Mouse (Mus musculus) embryonic facial prominence, embryonic 13.5 days (tissue): ENCODE data around the gene D13Ertd608e. TPM values are rescaled to one million over a fixed set of nuclear protein-coding genes. Genes with fewer than 3 reads are reported as not detected.
"Not testable (repeated sequence)": the region's sequence is repeated elsewhere in the genome, so short reads cannot be mapped to it uniquely, and the experiment has no call there.

Source experiments
- ATAC-seq: fragments of 200-750 bp; cut with Nextera tagmentation; 2 replicates; pipeline ENCODE4 v1.8.0; 2017; ENCODE audit warnings: low read depth; ENCODE audit not compliant: insufficient number of reproducible peaks, insufficient read depth, low FRiP score, low TSS enrichment
- H3K27ac ChIP-seq: fragments of 300-500 bp; sonication (generic); 2 replicates; pipeline ENCODE4 v1.5.1; 2015; ENCODE audit warnings: moderate library complexity, mild to moderate bottlenecking, inconsistent platforms
- H3K27me3 ChIP-seq: fragments of 300-500 bp; sonication (generic); 2 replicates; pipeline ENCODE4 v1.6.1; 2015; ENCODE audit warnings: mild to moderate bottlenecking, inconsistent platforms
- H3K36me3 ChIP-seq: fragments of 300-500 bp; sonication (generic); 2 replicates; pipeline ENCODE4 v1.6.1; 2015; ENCODE audit warnings: mild to moderate bottlenecking, inconsistent platforms
- H3K4me1 ChIP-seq: fragments of 300-500 bp; sonication (generic); 2 replicates; pipeline ENCODE4 v1.6.1; 2015; ENCODE audit warnings: inconsistent platforms
- H3K4me2 ChIP-seq: fragments of 300-500 bp; sonication (generic); 2 replicates; pipeline ENCODE4 v1.6.1; 2015; ENCODE audit warnings: moderate library complexity, mild to moderate bottlenecking, inconsistent platforms
- H3K4me3 ChIP-seq: fragments of 300-500 bp; sonication (generic); 2 replicates; pipeline ENCODE4 v1.5.1; 2015; ENCODE audit warnings: mild to moderate bottlenecking, inconsistent platforms
- H3K9ac ChIP-seq: fragments of 300-500 bp; sonication (generic); 2 replicates; pipeline ENCODE4 v1.6.1; 2015; ENCODE audit warnings: mild to moderate bottlenecking, inconsistent platforms
- H3K9me3 ChIP-seq: fragments of 300-500 bp; sonication (generic); 2 replicates; pipeline ENCODE4 v1.6.1; 2016; ENCODE audit warnings: inconsistent platforms
- WGBS: fragments of 180-500 bp; shearing (Covaris S2); methylation state at CpG from one replicate; pipeline ENCODE4 v1.1.7; 2015; ENCODE audit warnings: mixed read lengths; 5-methylcytosine and 5-hydroxymethylcytosine counted together
- polyA plus RNA-seq: library from polyadenylated mRNA; unstranded; fragments of >200 nt; fragmentation: Nextera tagmentation; extraction: Ambion mirVana; gene quantifications from 2 replicates; pipeline ENCODE4 v1.2.1, GENCODE M21; 2015

D13Ertd608e gene
- polyA plus RNA-seq = not detected in 2 replicates

GRCm38 (mm10) chr13:119835320-119836056 lies at the start of gene D13Ertd608e:
Gene D13Ertd608e (plus strand): TSS chr13:119836006.
- not testable (repeated sequence) for H3K27ac ChIP-seq, ATAC-seq, H3K4me1 ChIP-seq, H3K36me3 ChIP-seq, H3K9ac ChIP-seq, H3K9me3 ChIP-seq
- WGBS = 14% methylated on average over 19 of the region's 25 CpGs
- Histone ChIP-seq H3K27me3 (peaks cover 21% of the 10 kb centered on the region), H3K4me2 (peak within 1 kb of the TSS; percentile 47), H3K4me3 (peak within 1 kb of the TSS; percentile 23)

DNA sequence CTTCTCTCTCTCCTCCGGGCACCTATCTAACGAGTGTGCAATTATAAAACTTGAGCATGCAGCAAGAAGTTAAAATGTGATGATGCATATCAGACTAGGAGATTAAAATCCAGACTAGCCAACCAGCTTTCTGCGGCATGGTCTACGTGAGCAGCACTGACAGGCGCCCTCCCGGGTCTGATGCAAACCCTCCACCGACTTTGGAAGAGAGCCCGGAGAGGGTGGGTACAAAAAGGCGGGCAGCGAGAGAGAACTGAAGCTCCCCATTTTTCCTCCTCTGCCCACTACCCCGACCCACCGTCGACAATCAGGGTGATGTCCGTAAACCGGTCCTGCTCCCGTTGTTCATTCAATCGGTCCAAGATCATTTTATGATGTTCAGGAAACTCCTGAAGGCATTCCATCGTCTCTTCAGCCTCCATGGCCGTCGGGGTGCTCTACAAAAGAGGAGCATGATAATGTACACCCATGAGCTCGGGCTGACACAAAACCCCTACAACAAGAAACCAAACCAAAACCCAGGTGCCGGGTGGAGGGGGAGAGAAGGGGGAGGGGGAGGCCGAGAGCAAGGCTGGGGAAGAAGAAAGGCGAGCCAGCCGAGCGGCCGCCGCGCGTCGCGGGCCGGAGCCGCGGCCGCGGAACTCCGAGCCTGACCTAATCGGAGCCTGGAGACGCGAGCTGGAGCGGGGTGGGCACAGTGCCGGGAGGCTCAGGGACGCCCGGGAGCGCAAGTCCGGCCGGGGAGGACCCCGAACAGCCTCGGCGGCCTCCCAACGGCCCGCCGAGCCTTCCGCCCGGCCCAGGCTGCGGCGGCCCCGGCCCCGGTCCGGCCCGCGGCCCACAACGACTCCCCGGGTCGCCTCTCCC lies 45.7 kb upstream of the D13Ertd608e start:
- Histone ChIP-seq H3K9ac (peak overlapping the region; percentile 99), H3K4me1 (peaks cover 19% of the 10 kb centered on the region), H3K36me3 (peaks cover 30% of the 10 kb centered on the region), H3K9me3 (no peaks in the 10 kb centered on the region), H3K4me2 (peak overlapping the region; percentile 80), H3K27me3 (no peaks in the 10 kb centered on the region), H3K27ac (peak overlapping the region; percentile 97), H3K4me3 (peak overlapping the region; percentile 90)
- under 1% methylated on average over 41 of the region's 66 CpGs for WGBS
- ATAC-seq = peak; percentile 56; the same call in 1 of the 2 replicates

- Histone ChIP-seq H3K9me3 (no peaks in the 10 kb centered on the region), H3K27me3 (no peaks in the 10 kb centered on the region), H3K4me1 (peaks cover 19% of the 10 kb centered on the region), H3K9ac (peak within 1 kb of the TSS; percentile 99), H3K4me3 (peak within 1 kb of the TSS; percentile 90), H3K27ac (peak within 1 kb of the TSS; percentile 97), H3K4me2 (peak within 1 kb of the TSS; percentile 80), H3K36me3 (peaks cover 22% of the 10 kb centered on the region)
- WGBS = under 1% methylated on average over 75 of the region's 86 CpGs
- ATAC-seq = peak; percentile 96
Observed at GRCm38 (mm10) chr13:119790761-119791579, 44.8 kb upstream of the D13Ertd608e start, which contains the start of gene Zfp131. Gene Zfp131 (minus strand): TSS chr13:119790889.

GRCm38 (mm10) chr13:119791580-119792135 lies 44.1 kb upstream of the D13Ertd608e start:
- WGBS = 4% methylated on average over 18 of the region's 18 CpGs
- Histone ChIP-seq H3K4me3 (peak overlapping the region; percentile 90), H3K9ac (peak overlapping the region; percentile 99), H3K27me3 (no peaks in the 10 kb centered on the region), H3K4me1 (peaks cover 18% of the 10 kb centered on the region), H3K9me3 (no peaks in the 10 kb centered on the region), H3K27ac (peak overlapping the region; percentile 97), H3K4me2 (peak overlapping the region; percentile 80), H3K36me3 (peaks cover 18% of the 10 kb centered on the region)
- no peak for ATAC-seq

GRCm38 (mm10) chr13:119792791-119793404 lies 42.9 kb upstream of the D13Ertd608e start:
- Histone ChIP-seq H3K4me2 (no peak overlapping the region), H3K4me3 (no peak overlapping the region), H3K36me3 (peaks cover 8% of the 10 kb centered on the region), H3K27ac (no peak overlapping the region), H3K9ac (no peak overlapping the region), H3K9me3 (no peaks in the 10 kb centered on the region), H3K4me1 (peaks cover 16% of the 10 kb centered on the region), H3K27me3 (no peaks in the 10 kb centered on the region)
- ATAC-seq = no peak
- WGBS = 81% methylated on average over 5 of the region's 5 CpGs

- no peaks in the 10 kb centered on the region for H3K9me3 ChIP-seq
- H3K27ac ChIP-seq = no peak overlapping the region
- H3K4me3 ChIP-seq = no peak overlapping the region
- H3K27me3 ChIP-seq = no peaks in the 10 kb centered on the region
- H3K4me2 ChIP-seq = no peak overlapping the region
- H3K4me1 ChIP-seq = no peaks in the 10 kb centered on the region
- WGBS = 60% methylated on average over 4 of the region's 4 CpGs
- H3K36me3 ChIP-seq = no peaks in the 10 kb centered on the region
- no peak for ATAC-seq
- H3K9ac ChIP-seq = no peak overlapping the region
Observed at GRCm38 (mm10) chr13:119797656-119798055, 38.1 kb upstream of the D13Ertd608e start.

- ATAC-seq = no peak
- H3K9ac ChIP-seq = no peak overlapping the region
- H3K4me2 ChIP-seq = no peak overlapping the region
- H3K4me3 ChIP-seq = no peak overlapping the region
- H3K4me1 ChIP-seq = no peaks in the 10 kb centered on the region
- H3K36me3 ChIP-seq = no peaks in the 10 kb centered on the region
- no peaks in the 10 kb centered on the region for H3K9me3 ChIP-seq
- 57% methylated on average over 2 of the region's 2 CpGs for WGBS
- H3K27me3 ChIP-seq = no peaks in the 10 kb centered on the region
- H3K27ac ChIP-seq = no peak overlapping the region
Observed at GRCm38 (mm10) chr13:119808937-119809336, 26.9 kb upstream of the D13Ertd608e start.

- Histone ChIP-seq H3K4me3 (no peak overlapping the region), H3K36me3 (no peaks in the 10 kb centered on the region), H3K27ac (no peak overlapping the region), H3K9ac (no peak overlapping the region), H3K9me3 (no peaks in the 10 kb centered on the region), H3K4me2 (no peak overlapping the region), H3K4me1 (no peaks in the 10 kb centered on the region), H3K27me3 (no peaks in the 10 kb centered on the region)
- no peak for ATAC-seq
- 78% methylated on average over 9 of the region's 9 CpGs for WGBS
Observed at GRCm38 (mm10) chr13:119810031-119810430, 25.8 kb upstream of the D13Ertd608e start.

- Histone ChIP-seq H3K36me3 (no peaks in the 10 kb centered on the region), H3K27ac (no peak overlapping the region), H3K27me3 (no peaks in the 10 kb centered on the region), H3K4me1 (no peaks in the 10 kb centered on the region), H3K9me3 (no peaks in the 10 kb centered on the region), H3K4me2 (no peak overlapping the region), H3K4me3 (no peak overlapping the region), H3K9ac (no peak overlapping the region)
- ATAC-seq = no peak
- 56% methylated on average over 8 of the region's 8 CpGs for WGBS
Observed at GRCm38 (mm10) chr13:119816798-119817197, 19.0 kb upstream of the D13Ertd608e start.

GRCm38 (mm10) chr13:119817579-119818206 lies 18.1 kb upstream of the D13Ertd608e start:
- no peak for ATAC-seq
- Histone ChIP-seq H3K9me3 (no peaks in the 10 kb centered on the region), H3K9ac (no peak overlapping the region), H3K36me3 (no peaks in the 10 kb centered on the region), H3K27me3 (no peaks in the 10 kb centered on the region), H3K4me2 (no peak overlapping the region), H3K4me3 (no peak overlapping the region), H3K4me1 (no peaks in the 10 kb centered on the region), H3K27ac (no peak overlapping the region)
- WGBS = 23% methylated on average over 2 of the region's 2 CpGs
